Mouse (Mus musculus): ENCODE measurements around the gene Mmp27.
A peak's percentile ranks its signal among the peaks of the same experiment; 100 is the strongest.

The Mmp27 gene

GRCm38 (mm10) chr9:7602982-7603742 is 32.0 kb downstream of the Mmp27 start:
- DNase-seq (ENCODE audit: low read depth, low spot score): peak; percentile 77

DNA sequence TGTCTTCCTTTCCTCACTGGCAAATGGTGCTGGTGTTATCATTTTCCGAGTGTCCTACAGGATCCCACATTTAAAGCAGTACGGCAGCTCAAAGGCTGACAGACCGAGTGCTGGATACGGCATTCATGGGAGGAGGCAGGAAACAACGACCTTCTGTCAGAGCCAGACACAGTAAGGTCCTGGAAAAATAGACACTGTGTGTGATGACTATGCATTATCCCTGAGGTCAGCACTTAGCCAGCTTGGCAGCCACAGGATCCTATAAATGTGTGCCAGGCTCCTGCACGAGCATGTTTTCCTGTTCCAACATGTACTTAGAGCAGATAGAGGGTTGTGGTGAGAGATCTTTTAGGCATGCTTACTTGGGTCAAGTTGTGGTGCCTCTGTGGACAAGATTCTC is 32.8 kb downstream of the Mmp27 start:
- DNase-seq (ENCODE audit: low read depth, low spot score): peak; percentile 39

GRCm38 (mm10) chr9:7605638-7606037 is 34.4 kb downstream of the Mmp27 start:
- DNase-seq (ENCODE audit: low read depth, low spot score): no peak

GRCm38 (mm10) chr9:7622582-7622981 is 51.4 kb downstream of the Mmp27 start:
- no peak for DNase-seq (ENCODE audit: low read depth, low spot score)

GRCm38 (mm10) chr9:7627931-7628330 is 56.7 kb downstream of the Mmp27 start, which contains the start of gene Mmp20:
Gene Mmp20, plus strand, starts transcription at chr9:7628231.
- no peak for DNase-seq (ENCODE audit: low read depth, low spot score)

Data from brain, adult 2 months (tissue).